ENCODE assay signal across 8 mouse cellular contexts in genomic region chr17:70746379-70747079, GRCm38 (mm10).
DNase-seq lines count a peak whose midpoint lies in the region; ATAC-seq and TF ChIP-seq lines count a peak whose summit lies in the region.

No protein-coding gene starts in this region.

- no peaks in the 10 kb centered on the region for H3K36me3 ChIP-seq in midbrain, embryonic 10.5 days
- no peaks in the 10 kb centered on the region for H3K36me3 ChIP-seq in midbrain, embryonic 16.5 days (ENCODE audit: control insufficient read depth, insufficient read depth, low read length)
- H3K36me3 ChIP-seq in intestine, postnatal 0 days (ENCODE audit: control insufficient read depth, insufficient read depth), result no peaks in the 10 kb centered on the region
- H3K36me3 ChIP-seq in myocyte (ENCODE audit: control insufficient read depth, insufficient read depth), result no peaks in the 10 kb centered on the region
- H3K36me3 ChIP-seq in midbrain, embryonic 14.5 days (ENCODE audit: control insufficient read depth, insufficient read depth, low read length), result no peaks in the 10 kb centered on the region

- no peak for DNase-seq in midbrain, embryonic 10.5 days (ENCODE audit: low spot score)
- peak; percentile 92 for DNase-seq in Patski (ENCODE audit: low read depth, low spot score)
- no peak for DNase-seq in yolk sac, embryonic 10.5 days (ENCODE audit: low spot score)
- no peak for DNase-seq in left cerebral cortex, postnatal 10 days (ENCODE audit: extremely low spot score in 1 of 2, low spot score in 2 of 2)
- DNase-seq in midbrain, embryonic 14.5 days, result no peak

- ATAC-seq in midbrain, embryonic 16.5 days, result no peak
- peak; percentile 90 for ATAC-seq in Patski
- peak; percentile 77 for ATAC-seq in intestine, postnatal 0 days
- ATAC-seq in midbrain, embryonic 14.5 days (ENCODE audit: low FRiP score, low TSS enrichment), result no peak

- no peak overlapping the region for H3ac ChIP-seq in myocyte (ENCODE audit: control insufficient read depth, insufficient read length)

- peak overlapping the region; percentile 1; the same call in 1 of the 2 replicates for H3K27ac ChIP-seq in midbrain, embryonic 10.5 days (replicated peaks)
- no peak overlapping the region for H3K27ac ChIP-seq in midbrain, embryonic 16.5 days (ENCODE audit: low read length)
- no peak overlapping the region for H3K27ac ChIP-seq in intestine, postnatal 0 days (ENCODE audit: low read depth, low read length)
- no peak overlapping the region for H3K27ac ChIP-seq in midbrain, embryonic 14.5 days (replicated peaks; ENCODE audit: low read depth, low read length)

- peaks cover 54% of the 10 kb centered on the region for H3K4me1 ChIP-seq in midbrain, embryonic 10.5 days
- H3K4me1 ChIP-seq in midbrain, embryonic 16.5 days (ENCODE audit: control insufficient read depth, insufficient read depth, low read length), result peaks cover 15% of the 10 kb centered on the region
- H3K4me1 ChIP-seq in intestine, postnatal 0 days (replicated peaks; ENCODE audit: control insufficient read depth, insufficient read depth, low read length), result no peaks in the 10 kb centered on the region; the same call in 1 of the 2 replicates
- H3K4me1 ChIP-seq in midbrain, embryonic 14.5 days (ENCODE audit: control insufficient read depth, insufficient read depth, low read length), result peaks cover 14% of the 10 kb centered on the region; the same call in 1 of the 2 replicates

- CTCF ChIA-PET in Patski (lab: Charles Lee), result interaction anchor here (0.9 to 2.7 kb wide), 7 partner anchors 8 to 255 kb away, joined by 4 to 13 read pairs (median 5); partner anchors contain the start of gene Myom1

- no peak overlapping the region for H3K4me2 ChIP-seq in midbrain, embryonic 16.5 days (ENCODE audit: low read length)
- H3K4me2 ChIP-seq in intestine, postnatal 0 days (replicated peaks; ENCODE audit: low read depth), result peak overlapping the region; percentile 65
- H3K4me2 ChIP-seq in myocyte (ENCODE audit: low read depth), result peak overlapping the region; percentile 81
- H3K4me2 ChIP-seq in midbrain, embryonic 14.5 days (ENCODE audit: low read length), result no peak overlapping the region

- intact Hi-C loops in left cerebral cortex, postnatal 10 days (cut with DNase I), result no loop called here

- peak; percentile 66 for TF ChIP-seq CTCF in Patski (IDR thresholded peaks at IDR 0.05)
- TF ChIP-seq CTCF in intestine, postnatal 0 days (IDR thresholded peaks at IDR 0.05; ENCODE audit: low read depth), result peak; percentile 61

- in situ Hi-C loops in Patski (cut with MboI; ENCODE audit: low pct_unique_long_range_greater_than_20kb), result loop anchor here (25.0 kb wide), 1 partner anchor 216 kb away; no protein-coding TSS in a partner anchor

- 30% methylated on average over 9 of the region's 9 CpGs for WGBS in midbrain, embryonic 10.5 days
- 29% methylated on average over 9 of the region's 9 CpGs for WGBS in midbrain, embryonic 16.5 days
- 19% methylated on average over 9 of the region's 9 CpGs for WGBS in intestine, postnatal 0 days
- WGBS in midbrain, embryonic 14.5 days, result 25% methylated on average over 9 of the region's 9 CpGs

- no peak for TF ChIP-seq POLR2A in myocyte (IDR thresholded peaks at IDR 0.05; ENCODE audit: insufficient read length, low read depth)

- no peaks in the 10 kb centered on the region for H3K79me2 ChIP-seq in myocyte (ENCODE audit: control insufficient read depth, insufficient read depth)

- POLR2A ChIA-PET in Patski (lab: Charles Lee), result interaction anchor here (0.7 to 2.3 kb wide), 3 partner anchors 17 to 129 kb away, joined by 3 to 8 read pairs (median 3); no protein-coding TSS in a partner anchor

- no peak overlapping the region for H3K9ac ChIP-seq in midbrain, embryonic 16.5 days (ENCODE audit: low read depth, low read length)
- no peak overlapping the region for H3K9ac ChIP-seq in intestine, postnatal 0 days (ENCODE audit: low read depth, low read length)
- H3K9ac ChIP-seq in midbrain, embryonic 14.5 days (replicated peaks; ENCODE audit: low read length), result no peak overlapping the region

- H3K4me3 ChIP-seq in midbrain, embryonic 10.5 days, result no peak overlapping the region
- no peak overlapping the region for H3K4me3 ChIP-seq in midbrain, embryonic 16.5 days (ENCODE audit: low read depth, low read length)
- H3K4me3 ChIP-seq in intestine, postnatal 0 days (ENCODE audit: low read depth, low read length), result no peak overlapping the region
- no peak overlapping the region for H3K4me3 ChIP-seq in myocyte
- no peak overlapping the region for H3K4me3 ChIP-seq in midbrain, embryonic 14.5 days (replicated peaks; ENCODE audit: low read depth, low read length)

- no peaks in the 10 kb centered on the region for H3K9me3 ChIP-seq in midbrain, embryonic 10.5 days (replicated peaks)
- H3K9me3 ChIP-seq in midbrain, embryonic 16.5 days (replicated peaks; ENCODE audit: control insufficient read depth, low read length, poor library complexity, severe bottlenecking), result no peaks in the 10 kb centered on the region
- no peaks in the 10 kb centered on the region for H3K9me3 ChIP-seq in intestine, postnatal 0 days (ENCODE audit: control insufficient read depth)
- H3K9me3 ChIP-seq in midbrain, embryonic 14.5 days (ENCODE audit: control insufficient read depth, low read length), result no peaks in the 10 kb centered on the region

- H3K27me3 ChIP-seq in midbrain, embryonic 10.5 days (ENCODE audit: low read depth, poor library complexity, severe bottlenecking), result peaks cover 39% of the 10 kb centered on the region
- H3K27me3 ChIP-seq in midbrain, embryonic 16.5 days (ENCODE audit: control insufficient read depth, insufficient read depth, low read depth, low read length), result peaks cover 19% of the 10 kb centered on the region
- H3K27me3 ChIP-seq in Patski (no peaks in the 10 kb centered on the region), myocyte (ENCODE audit: control insufficient read depth, insufficient read depth, insufficient read length) (no peaks in the 10 kb centered on the region)
- H3K27me3 ChIP-seq in intestine, postnatal 0 days (replicated peaks; ENCODE audit: control insufficient read depth, insufficient read depth, low read length), result no peaks in the 10 kb centered on the region
- H3K27me3 ChIP-seq in midbrain, embryonic 14.5 days (ENCODE audit: control insufficient read depth, insufficient read depth, low read length), result peaks cover 28% of the 10 kb centered on the region

TF ChIP-seq in myocyte, 11 proteins besides CTCF, POLR2A, EP300 and RAD21:
- no peak for TF ChIP-seq REST (IDR thresholded peaks at IDR 0.05; ENCODE audit: insufficient read depth, insufficient read length)
- no peak for TF ChIP-seq E2F4 (IDR thresholded peaks at IDR 0.05; ENCODE audit: insufficient read depth)
- TF ChIP-seq MYOD1 (IDR thresholded peaks at IDR 0.05; ENCODE audit: control insufficient read depth in 1 of 3, insufficient read length in 2 of 3, low read depth in 2 of 3), result peak in 1 of 3 experiments; percentile 24
- no peak for TF ChIP-seq SRF (IDR thresholded peaks at IDR 0.05; ENCODE audit: control insufficient read depth, insufficient read length, low read depth)
- TF ChIP-seq CEBPB (IDR thresholded peaks at IDR 0.05; ENCODE audit: insufficient read depth, poor library complexity, severe bottlenecking), result 0 out of 2 replicates have a peak, but pooled peaks have one; percentile 37
- peak; percentile 37 for TF ChIP-seq MAX (IDR thresholded peaks at IDR 0.05; ENCODE audit: low read depth)
- no peak for TF ChIP-seq USF1 (IDR thresholded peaks at IDR 0.05; ENCODE audit: low read depth)

Comparison
In these comparisons a context has a peak if more than half of its experiments do, and no peak if none do; other contexts are left out.
1. ATAC-seq: peak in Patski (single experiment) and intestine, postnatal 0 days (single experiment); none in midbrain, embryonic 16.5 days (single experiment) and midbrain, embryonic 14.5 days (single experiment).
2. H3K4me2 ChIP-seq: peak in intestine, postnatal 0 days (single experiment) and myocyte (single experiment); none in midbrain, embryonic 16.5 days (single experiment) and midbrain, embryonic 14.5 days (single experiment).